Mouse (Mus musculus): Measurements from ENCODE around the gene Plxnb2. TPM values are rescaled to one million over a fixed set of nuclear protein-coding genes. Genes with fewer than 3 reads are reported as not detected.
A peak's percentile ranks its signal among the peaks of the same experiment; 100 is the strongest.

The Plxnb2 gene
- 100 to 1,000 TPM; 115 to 145 TPM for total RNA-seq (2021)

- intact Hi-C loops (cut with DNase I), result no loop called here
- peak; percentile 88 for DNase-seq
These were observed at the start of gene Plxnb2 for GRCm38 (mm10) chr15:89180571-89181229. Plxnb2 (minus strand) TSS chr15:89180788.

- intact Hi-C loops (cut with DNase I), result no loop called here
- peak; percentile 65 to 81 for DNase-seq
These were observed 35.1 kb upstream of the Plxnb2 start for GRCm38 (mm10) chr15:89215611-89216233.

DNA sequence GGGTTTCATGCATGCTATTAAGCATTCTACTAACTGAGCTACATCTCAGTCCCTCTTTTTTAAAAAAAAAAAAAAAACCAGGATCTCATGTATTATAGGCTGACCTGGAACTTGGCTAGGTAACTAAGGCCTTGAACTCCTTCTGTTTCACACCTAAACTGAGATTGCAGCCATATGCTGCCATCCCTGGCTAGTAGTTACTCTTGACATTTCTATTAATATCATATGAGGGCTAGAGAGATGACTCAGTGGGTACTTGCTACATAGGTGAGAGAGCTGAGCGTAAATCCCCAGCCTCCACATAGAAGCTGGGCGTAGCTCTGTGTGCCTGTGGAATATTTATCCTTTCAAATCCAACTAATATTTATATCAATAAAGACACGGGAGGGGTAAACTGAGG lies 34.4 kb upstream of the Plxnb2 start:
- intact Hi-C loops (cut with DNase I), result loop anchor here (5.0 kb wide), 1 partner anchor 138 kb away; the partner anchor contains the start of gene Trabd

GRCm38 (mm10) chr15:89213517-89213916 lies 32.9 kb upstream of the Plxnb2 start:
- intact Hi-C loops (cut with DNase I), result loop anchor here (5.0 kb wide), 1 partner anchor 136 kb away; the partner anchor contains the start of gene Trabd
- no peak for DNase-seq

More for the DNA sequence above, 34.4 kb upstream of the Plxnb2 start:
- no peak for DNase-seq

GRCm38 (mm10) chr15:89212495-89212894 lies 31.9 kb upstream of the Plxnb2 start:
- DNase-seq, result no peak
- intact Hi-C loops (cut with DNase I), result loop anchor here (5.0 kb wide), 1 partner anchor 135 kb away; the partner anchor contains the start of gene Trabd

- intact Hi-C loops (cut with DNase I), result loop anchor here (2.0 to 5.0 kb wide), 3 partner anchors 29 to 135 kb away; partner anchors contain the start of gene Trabd
- DNase-seq, result peak in 1 of 2 experiments; percentile 51
These were observed 31.3 kb upstream of the Plxnb2 start for GRCm38 (mm10) chr15:89211716-89212461.

DNA sequence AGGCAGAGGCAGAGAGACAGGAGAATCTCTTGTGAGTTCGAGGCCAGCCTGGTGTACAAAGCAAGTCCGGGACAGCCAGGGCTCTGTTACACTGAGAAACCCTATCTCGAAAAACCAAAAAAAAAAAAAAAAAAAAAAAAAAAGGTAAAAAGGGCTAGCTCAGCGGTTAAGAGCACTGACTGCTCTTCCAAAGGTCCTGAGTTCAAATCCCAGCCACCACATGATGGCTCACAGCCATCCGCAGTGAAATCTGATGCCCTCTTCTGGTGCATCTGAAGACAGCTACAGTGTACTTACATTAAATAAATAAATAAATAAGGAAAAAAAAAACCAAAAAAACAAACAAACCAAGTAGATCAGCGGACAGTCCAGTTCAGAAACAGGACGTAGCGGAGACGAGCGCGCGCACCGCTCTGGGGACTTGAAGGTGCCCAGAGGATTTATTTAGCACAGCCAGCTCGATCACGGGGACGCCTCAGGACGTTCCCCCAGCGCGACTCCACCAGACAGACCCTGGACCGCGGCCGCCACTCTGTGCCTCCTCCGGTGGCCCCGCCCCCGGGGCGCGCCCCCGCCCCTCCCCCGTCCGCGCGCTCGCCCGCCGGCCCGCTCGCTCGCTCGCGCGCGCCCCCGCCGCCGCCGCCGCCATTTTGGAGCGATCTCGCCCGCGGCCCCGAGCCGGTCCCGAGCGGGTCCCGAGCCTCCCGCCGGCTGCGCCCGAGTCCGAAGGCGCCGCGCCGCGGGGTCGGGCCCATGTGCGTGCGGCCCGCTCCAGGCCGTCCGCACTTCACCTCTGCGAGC lies 30.5 kb upstream of the Plxnb2 start, which contains the start of gene Ppp6r2:
TSS of gene Ppp6r2 (plus strand) at position 639 of the 801 bp plus-strand sequence.
- peak; percentile 88 to 90 for DNase-seq
- intact Hi-C loops (cut with DNase I), result loop anchor here (1.0 to 5.0 kb wide), 4 partner anchors 28 to 134 kb away; partner anchors contain the start of genes Trabd and Tubgcp6

DNA sequence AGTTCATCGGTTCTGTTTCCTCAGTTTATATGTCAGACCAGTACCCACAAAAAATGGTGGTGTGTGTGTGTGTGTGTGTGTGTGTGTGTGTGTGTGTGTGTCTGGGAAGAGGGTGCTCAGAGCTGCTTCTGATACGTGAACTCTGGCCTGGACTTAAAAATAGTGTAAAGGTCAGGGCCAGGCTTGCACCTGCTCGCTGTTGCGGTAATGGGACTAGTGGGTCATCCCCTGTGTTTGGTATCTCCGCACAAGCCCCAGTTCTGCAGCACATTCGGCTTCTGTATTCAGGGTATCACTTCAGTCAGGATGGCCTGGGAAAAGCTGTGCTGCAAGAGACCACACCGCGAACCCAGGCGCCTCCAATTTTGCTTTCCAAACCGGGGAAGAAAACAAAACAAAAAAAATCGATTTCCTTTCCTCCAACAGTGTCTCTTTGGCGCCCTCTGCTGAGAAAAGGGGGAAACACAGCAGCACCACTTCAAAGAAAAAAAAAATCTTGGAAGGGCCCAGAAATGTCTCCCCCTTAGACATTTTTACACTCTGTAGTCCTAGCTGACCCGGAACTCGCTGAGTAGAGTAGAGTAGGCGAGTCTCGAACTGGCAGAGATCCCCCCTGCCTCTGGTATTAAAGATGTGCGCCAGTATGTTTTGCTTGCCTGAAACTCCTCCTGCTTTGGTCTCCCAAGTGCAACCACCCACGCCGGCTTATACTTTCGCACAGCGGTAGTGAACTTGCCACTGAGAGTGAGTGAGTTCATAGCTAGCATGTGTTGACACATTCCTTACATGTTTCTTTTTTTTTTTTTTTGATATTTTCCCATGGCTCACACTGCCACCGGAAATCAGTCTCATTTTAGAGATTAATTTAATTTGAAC lies 29.5 kb upstream of the Plxnb2 start:
- DNase-seq, result peak; percentile 93 to 96
- intact Hi-C loops (cut with DNase I), result loop anchor here (1.0 to 5.0 kb wide), 5 partner anchors 27 to 133 kb away; partner anchors contain the start of genes Trabd and Tubgcp6

DNA sequence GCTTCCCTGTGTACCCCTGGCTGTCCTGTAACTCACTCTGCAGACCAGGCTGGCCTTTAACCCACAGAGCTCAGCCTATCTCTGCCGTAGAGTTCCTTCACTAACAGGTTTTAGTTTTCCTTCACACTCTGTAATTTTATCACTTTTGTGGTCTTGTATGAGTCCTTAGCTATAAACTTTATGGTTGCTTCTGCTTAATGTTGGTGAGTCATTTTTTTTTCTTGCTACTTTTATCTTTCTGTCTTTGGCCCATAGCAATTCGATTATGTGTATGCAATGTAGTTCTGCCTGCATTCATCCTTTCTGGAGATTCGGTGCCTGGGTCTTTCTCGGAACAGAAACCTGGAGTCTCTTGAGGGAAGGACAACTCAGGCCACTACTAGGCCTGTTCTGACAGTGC lies 26.9 kb upstream of the Plxnb2 start:
- DNase-seq, result no peak
- intact Hi-C loops (cut with DNase I), result no loop called here

GRCm38 (mm10) chr15:89197056-89197455 lies 16.5 kb upstream of the Plxnb2 start:
- intact Hi-C loops (cut with DNase I), result loop anchor here (5.0 kb wide), 1 partner anchor 75 kb away; the partner anchor contains the start of gene Tubgcp6
- DNase-seq, result no peak

GRCm38 (mm10) chr15:89196313-89196706 lies 15.7 kb upstream of the Plxnb2 start, which contains the start of gene Dennd6b:
Dennd6b (minus strand) TSS chr15:89196496.
- intact Hi-C loops (cut with DNase I), result loop anchor here (5.0 kb wide), 1 partner anchor 74 kb away; the partner anchor contains the start of gene Tubgcp6
- peak; percentile 98 for DNase-seq

DNA sequence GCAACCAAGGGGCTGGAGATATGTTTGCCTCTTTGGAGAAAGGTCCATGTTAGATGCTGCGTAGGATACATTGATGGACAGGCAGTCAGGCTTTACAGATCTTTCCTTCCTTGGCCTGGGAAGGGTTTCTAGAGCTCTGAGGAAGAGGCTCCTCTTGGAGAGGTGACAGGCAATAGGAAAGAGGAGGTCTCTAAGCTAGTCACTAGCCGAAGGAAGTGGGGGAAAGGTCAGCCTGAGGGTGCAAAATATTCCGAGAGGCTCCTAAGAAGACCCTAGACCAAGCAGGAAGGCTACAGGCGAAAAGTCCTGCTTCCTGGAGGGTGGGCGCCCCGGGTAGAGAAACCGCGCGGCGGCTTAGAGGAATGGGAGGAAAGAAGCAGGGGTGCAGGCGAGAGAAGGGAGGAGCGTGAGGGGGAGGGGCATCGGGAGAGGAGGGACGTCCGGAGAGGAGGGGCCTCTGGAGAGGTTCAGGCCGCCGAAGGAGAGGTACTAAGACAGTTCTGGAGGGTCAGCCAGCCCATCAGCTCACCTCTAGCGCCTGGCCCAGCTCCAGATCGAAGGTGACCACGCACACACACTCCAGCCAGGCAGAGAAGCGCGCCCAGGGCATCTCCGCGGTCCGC lies 15.2 kb upstream of the Plxnb2 start:
- intact Hi-C loops (cut with DNase I), result loop anchor here (5.0 kb wide), 1 partner anchor 74 kb away; the partner anchor contains the start of gene Tubgcp6
- DNase-seq, result peak; percentile 94

GRCm38 (mm10) chr15:89195261-89195681 lies 14.7 kb upstream of the Plxnb2 start:
- intact Hi-C loops (cut with DNase I), result loop anchor here (5.0 kb wide), 1 partner anchor 73 kb away; the partner anchor contains the start of gene Tubgcp6
- DNase-seq, result peak in 1 of 2 experiments; percentile 37

DNA sequence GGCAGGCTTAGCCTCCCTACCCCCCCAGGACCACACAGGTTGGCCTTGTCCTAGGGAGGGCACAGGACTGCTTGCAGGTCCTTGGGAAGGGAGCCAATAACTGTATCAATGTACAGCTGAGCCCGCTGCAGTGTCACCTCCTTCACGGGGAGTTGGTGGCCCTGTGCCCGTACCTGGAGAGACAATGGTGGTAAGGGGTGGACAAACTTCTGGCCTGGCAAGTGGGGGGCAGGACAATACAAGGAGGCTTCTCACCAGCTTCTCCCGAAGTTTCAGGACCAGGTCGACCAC lies 4.3 kb upstream of the Plxnb2 start:
- intact Hi-C loops (cut with DNase I), result no loop called here
- DNase-seq, result no peak

DNA sequence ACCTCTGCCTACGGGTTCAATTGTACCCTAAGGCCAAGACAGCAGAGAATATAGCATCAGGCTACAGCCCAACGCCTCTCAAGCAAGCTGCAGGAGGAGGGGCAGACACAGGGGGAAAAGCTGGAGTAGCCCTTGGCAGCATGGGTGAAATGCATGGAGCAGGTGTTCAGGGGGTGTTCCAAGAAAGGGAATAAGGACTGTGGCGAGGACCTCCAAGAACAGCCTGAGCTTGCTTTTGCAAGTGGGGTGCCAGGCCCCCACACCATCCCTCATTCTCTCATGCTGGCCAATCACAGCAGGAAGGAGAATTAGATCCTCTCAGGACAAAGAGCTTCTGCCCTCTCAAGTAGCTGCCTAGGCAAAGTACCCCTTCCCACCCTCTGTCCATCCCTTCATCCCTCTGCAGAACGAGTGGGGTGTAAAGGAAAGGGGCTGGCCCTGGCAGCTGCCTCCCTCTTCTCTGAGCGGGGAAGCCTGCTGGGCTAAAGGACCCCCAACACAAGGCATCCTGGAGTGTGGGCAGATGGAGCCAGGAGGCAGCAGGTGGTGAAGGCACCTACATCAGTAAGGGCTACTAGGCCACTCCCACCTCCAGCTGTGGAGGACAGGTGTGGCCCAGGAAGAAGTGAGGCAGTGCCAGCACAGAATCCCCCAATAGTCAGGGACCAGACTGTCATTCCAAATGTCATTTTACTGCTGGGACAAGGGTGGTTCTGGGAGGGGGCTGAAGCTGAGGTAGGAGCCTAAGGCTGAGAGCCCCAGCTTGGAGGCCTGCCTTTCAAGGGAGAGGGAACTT lies 3.8 kb upstream of the Plxnb2 start:
- intact Hi-C loops (cut with DNase I), result no loop called here
- no peak for DNase-seq

- intact Hi-C loops (cut with DNase I), result loop anchor here (2.0 kb wide), 1 partner anchor 28 kb away; the partner anchor contains the start of gene Ppp6r2
These were observed 2.3 kb upstream of the Plxnb2 start for GRCm38 (mm10) chr15:89182842-89183241.

DNA sequence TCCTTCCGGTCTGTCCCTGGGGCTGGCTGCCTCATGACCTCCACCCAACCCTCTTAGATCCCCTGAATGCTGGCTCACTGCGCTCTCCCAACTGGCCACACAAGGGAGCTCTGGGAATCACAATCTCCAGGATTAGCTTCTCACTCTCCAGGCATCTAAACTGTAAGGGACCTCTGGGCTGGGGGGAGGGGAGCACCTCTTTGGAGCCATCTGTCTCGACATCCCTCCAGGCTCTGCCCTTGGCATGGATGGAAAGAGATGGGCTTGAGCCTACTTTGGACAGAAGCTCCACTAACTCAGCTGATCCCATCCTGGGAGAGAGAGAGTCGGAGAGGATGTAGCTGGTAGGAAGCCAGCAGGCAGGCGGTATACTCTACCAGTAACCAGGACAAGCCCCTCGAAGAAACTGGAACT lies 1.7 kb upstream of the Plxnb2 start:
- DNase-seq, result peak; percentile 83 to 84
- intact Hi-C loops (cut with DNase I), result loop anchor here (2.0 kb wide), 1 partner anchor 28 kb away; the partner anchor contains the start of gene Ppp6r2

More at GRCm38 (mm10) chr15:89182842-89183241, 2.3 kb upstream of the Plxnb2 start:
- DNase-seq, result no peak
